Mouse (Mus musculus): ENCODE measurements around the gene Rrp12. TPM values are rescaled to one million over a fixed set of nuclear protein-coding genes. Genes with fewer than 3 reads are reported as not detected.

Gene Rrp12
- total RNA-seq, 1 experiment = 48.6 TPM

DNA sequence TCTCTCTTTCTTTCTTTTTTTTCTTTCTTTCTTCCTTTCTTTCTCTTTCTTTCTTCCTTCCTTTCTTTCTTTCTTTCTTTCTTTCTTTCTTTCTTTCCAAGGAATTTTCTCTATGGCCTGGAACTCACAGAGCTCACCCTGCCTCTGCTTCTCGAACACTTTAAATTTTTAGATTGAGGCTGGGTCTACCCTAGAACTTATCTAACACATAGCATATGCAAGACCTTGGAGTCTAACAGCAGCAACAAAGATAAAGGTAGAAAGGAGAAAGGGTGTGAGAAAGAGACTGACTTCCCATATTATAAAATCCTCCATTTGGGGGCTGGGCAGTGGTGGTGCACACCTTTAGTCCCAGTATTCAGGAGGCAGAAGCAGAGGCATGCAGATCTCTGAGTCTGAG is 73.4 kb downstream of the Rrp12 start:
- Histone ChIP-seq H3K9me3 (ENCODE audit: control insufficient read depth, insufficient read depth, low read depth, low read length) (no peaks in the 10 kb centered on the region), H3K4me1 (ENCODE audit: control insufficient read depth in 2 of 2, insufficient read depth in 2 of 2, low read length in 2 of 2, poor library complexity in 1 of 2) (peaks cover 2 to 3% of the 10 kb centered on the region in 2 experiments; a peak in 1 of 4 replicates), H3K4me3 (ENCODE audit: insufficient read depth in 1 of 2, low read depth in 1 of 2, low read length in 2 of 2, poor library complexity in 1 of 2, severe bottlenecking in 1 of 2) (no peak overlapping the region), H3K9ac (ENCODE audit: insufficient read depth, low read depth, low read length, poor library complexity, severe bottlenecking) (no peak overlapping the region), H3K36me3 (ENCODE audit: control insufficient read depth, insufficient read depth, low read length, poor library complexity, severe bottlenecking) (no peaks in the 10 kb centered on the region), H3K27ac (ENCODE audit: insufficient read depth, low read depth, low read length, poor library complexity, severe bottlenecking) (no peak overlapping the region)
- no peak for DNase-seq (ENCODE audit: low read depth, low spot score)
- in situ Hi-C loops (cut with MboI; ENCODE audit: low sequenced_read_pairs in 2 of 2, unreplicated experiment in 2 of 2) = no loop called here
- no peak for TF ChIP-seq MAFK (IDR thresholded peaks at IDR 0.05; ENCODE audit: insufficient read depth, low read depth, low read length)
- TF ChIP-seq HCFC1 (IDR thresholded peaks at IDR 0.05; ENCODE audit: borderline replicate concordance, insufficient read depth, low read length) = no peak
- no peak for TF ChIP-seq ZC3H11A (IDR thresholded peaks at IDR 0.05; ENCODE audit: borderline replicate concordance, low read depth, low read length)
- no peak for TF ChIP-seq ZNF384 (IDR thresholded peaks at IDR 0.05; ENCODE audit: low read depth, low read length)
- TF ChIP-seq CHD2 (IDR thresholded peaks at IDR 0.05; ENCODE audit: low read depth, low read length) = no peak

- no peaks in the 10 kb centered on the region for H3K9me3 ChIP-seq (ENCODE audit: control insufficient read depth, insufficient read depth, low read depth, low read length)
- DNase-seq (ENCODE audit: low read depth, low spot score) = no peak
- H3K9ac ChIP-seq (ENCODE audit: insufficient read depth, low read depth, low read length, poor library complexity, severe bottlenecking) = no peak overlapping the region
- H3K36me3 ChIP-seq (ENCODE audit: control insufficient read depth, insufficient read depth, low read length, poor library complexity, severe bottlenecking) = no peaks in the 10 kb centered on the region
- in situ Hi-C loops (cut with MboI; ENCODE audit: low sequenced_read_pairs in 2 of 2, unreplicated experiment in 2 of 2) = no loop called here
- no peak for TF ChIP-seq ZC3H11A (IDR thresholded peaks at IDR 0.05; ENCODE audit: borderline replicate concordance, low read depth, low read length)
- no peak for TF ChIP-seq CHD2 (IDR thresholded peaks at IDR 0.05; ENCODE audit: low read depth, low read length)
- TF ChIP-seq MAFK (IDR thresholded peaks at IDR 0.05; ENCODE audit: insufficient read depth, low read depth, low read length) = no peak
- no peak for TF ChIP-seq HCFC1 (IDR thresholded peaks at IDR 0.05; ENCODE audit: borderline replicate concordance, insufficient read depth, low read length)
- no peak for TF ChIP-seq ZNF384 (IDR thresholded peaks at IDR 0.05; ENCODE audit: low read depth, low read length)
- peaks cover 7 to 8% of the 10 kb centered on the region in 2 experiments; a peak in 2 of 4 replicates for H3K4me1 ChIP-seq (ENCODE audit: control insufficient read depth in 2 of 2, insufficient read depth in 2 of 2, low read length in 2 of 2, poor library complexity in 1 of 2)
- H3K4me3 ChIP-seq (ENCODE audit: insufficient read depth in 1 of 2, low read depth in 1 of 2, low read length in 2 of 2, poor library complexity in 1 of 2, severe bottlenecking in 1 of 2) = no peak overlapping the region
- no peak overlapping the region for H3K27ac ChIP-seq (ENCODE audit: insufficient read depth, low read depth, low read length, poor library complexity, severe bottlenecking)
Observed at GRCm38 (mm10) chr19:41821436-41821835, 74.5 kb downstream of the Rrp12 start.

- no peak overlapping the region for H3K9ac ChIP-seq (ENCODE audit: insufficient read depth, low read depth, low read length, poor library complexity, severe bottlenecking)
- no peak overlapping the region for H3K4me3 ChIP-seq (ENCODE audit: insufficient read depth in 1 of 2, low read depth in 1 of 2, low read length in 2 of 2, poor library complexity in 1 of 2, severe bottlenecking in 1 of 2)
- no peak for TF ChIP-seq CHD2 (IDR thresholded peaks at IDR 0.05; ENCODE audit: low read depth, low read length)
- no peak for TF ChIP-seq MAFK (IDR thresholded peaks at IDR 0.05; ENCODE audit: insufficient read depth, low read depth, low read length)
- no peak for TF ChIP-seq HCFC1 (IDR thresholded peaks at IDR 0.05; ENCODE audit: borderline replicate concordance, insufficient read depth, low read length)
- TF ChIP-seq ZC3H11A (IDR thresholded peaks at IDR 0.05; ENCODE audit: borderline replicate concordance, low read depth, low read length) = no peak
- in situ Hi-C loops (cut with MboI; ENCODE audit: low sequenced_read_pairs in 2 of 2, unreplicated experiment in 2 of 2) = no loop called here
- H3K36me3 ChIP-seq (ENCODE audit: control insufficient read depth, insufficient read depth, low read length, poor library complexity, severe bottlenecking) = no peaks in the 10 kb centered on the region
- H3K27ac ChIP-seq (ENCODE audit: insufficient read depth, low read depth, low read length, poor library complexity, severe bottlenecking) = no peak overlapping the region
- H3K9me3 ChIP-seq (ENCODE audit: control insufficient read depth, insufficient read depth, low read depth, low read length) = no peaks in the 10 kb centered on the region
- peaks cover 7 to 8% of the 10 kb centered on the region in 2 experiments; a peak in 2 of 4 replicates for H3K4me1 ChIP-seq (ENCODE audit: control insufficient read depth in 2 of 2, insufficient read depth in 2 of 2, low read length in 2 of 2, poor library complexity in 1 of 2)
- no peak for DNase-seq (ENCODE audit: low read depth, low spot score)
Observed at GRCm38 (mm10) chr19:41818749-41819148, 77.2 kb downstream of the Rrp12 start.

DNA sequence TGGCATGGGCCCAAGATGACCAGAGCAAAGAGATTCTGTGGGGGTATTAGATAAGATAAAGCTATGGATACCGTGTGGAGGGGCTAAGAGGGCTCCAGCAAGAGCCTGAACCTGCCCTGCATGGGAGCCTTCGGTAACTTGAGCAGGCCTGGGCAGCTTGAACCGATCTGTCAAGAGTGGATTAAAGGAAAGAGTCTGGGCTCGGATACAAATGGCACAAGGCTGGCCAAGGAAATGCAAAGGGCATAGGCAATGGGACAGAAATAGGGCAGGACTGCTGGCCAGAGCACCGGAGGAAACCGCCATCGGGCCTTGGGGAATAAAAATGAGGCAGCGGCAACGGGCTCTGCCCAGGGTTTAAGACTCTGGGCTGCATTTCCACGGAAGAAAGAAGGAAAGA is 78.6 kb downstream of the Rrp12 start:
- in situ Hi-C loops (cut with MboI; ENCODE audit: low sequenced_read_pairs in 2 of 2, unreplicated experiment in 2 of 2) = no loop called here
- H3K27ac ChIP-seq (ENCODE audit: insufficient read depth, low read depth, low read length, poor library complexity, severe bottlenecking) = no peak overlapping the region
- peaks cover 7 to 8% of the 10 kb centered on the region in 2 experiments; a peak in 2 of 4 replicates for H3K4me1 ChIP-seq (ENCODE audit: control insufficient read depth in 2 of 2, insufficient read depth in 2 of 2, low read length in 2 of 2, poor library complexity in 1 of 2)
- H3K9me3 ChIP-seq (ENCODE audit: control insufficient read depth, insufficient read depth, low read depth, low read length) = no peaks in the 10 kb centered on the region
- no peak overlapping the region for H3K9ac ChIP-seq (ENCODE audit: insufficient read depth, low read depth, low read length, poor library complexity, severe bottlenecking)
- no peak for DNase-seq (ENCODE audit: low read depth, low spot score)
- H3K4me3 ChIP-seq (ENCODE audit: insufficient read depth in 1 of 2, low read depth in 1 of 2, low read length in 2 of 2, poor library complexity in 1 of 2, severe bottlenecking in 1 of 2) = no peak overlapping the region
- no peak for TF ChIP-seq ZNF384 (IDR thresholded peaks at IDR 0.05; ENCODE audit: low read depth, low read length)
- no peak for TF ChIP-seq CHD2 (IDR thresholded peaks at IDR 0.05; ENCODE audit: low read depth, low read length)
- TF ChIP-seq HCFC1 (IDR thresholded peaks at IDR 0.05; ENCODE audit: borderline replicate concordance, insufficient read depth, low read length) = no peak
- no peak for TF ChIP-seq MAFK (IDR thresholded peaks at IDR 0.05; ENCODE audit: insufficient read depth, low read depth, low read length)
- TF ChIP-seq ZC3H11A (IDR thresholded peaks at IDR 0.05; ENCODE audit: borderline replicate concordance, low read depth, low read length) = no peak
- H3K36me3 ChIP-seq (ENCODE audit: control insufficient read depth, insufficient read depth, low read length, poor library complexity, severe bottlenecking) = no peaks in the 10 kb centered on the region

DNA sequence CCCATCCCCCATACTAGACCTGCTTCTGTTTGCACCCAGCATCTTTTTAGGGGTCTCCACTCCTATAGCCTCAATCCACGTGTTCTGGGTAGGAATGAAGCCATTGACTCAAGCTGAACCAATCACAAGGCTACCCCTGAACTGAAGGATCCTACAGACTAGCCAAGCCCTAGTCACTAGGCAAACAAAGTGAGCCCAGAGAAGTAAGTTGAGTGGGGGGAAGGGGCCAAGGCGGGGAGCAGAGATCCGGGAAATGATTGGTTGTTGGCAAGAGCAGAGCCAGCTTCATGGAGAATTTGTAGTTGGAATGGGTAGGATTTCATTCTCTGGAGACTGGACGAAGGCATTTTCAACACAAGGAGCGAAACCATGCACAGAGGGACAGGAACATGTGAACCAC is 79.1 kb downstream of the Rrp12 start:
- no peak overlapping the region for H3K9ac ChIP-seq (ENCODE audit: insufficient read depth, low read depth, low read length, poor library complexity, severe bottlenecking)
- no peaks in the 10 kb centered on the region for H3K9me3 ChIP-seq (ENCODE audit: control insufficient read depth, insufficient read depth, low read depth, low read length)
- H3K36me3 ChIP-seq (ENCODE audit: control insufficient read depth, insufficient read depth, low read length, poor library complexity, severe bottlenecking) = no peaks in the 10 kb centered on the region
- H3K4me3 ChIP-seq (ENCODE audit: insufficient read depth in 1 of 2, low read depth in 1 of 2, low read length in 2 of 2, poor library complexity in 1 of 2, severe bottlenecking in 1 of 2) = no peak overlapping the region
- H3K4me1 ChIP-seq (ENCODE audit: control insufficient read depth in 2 of 2, insufficient read depth in 2 of 2, low read length in 2 of 2, poor library complexity in 1 of 2) = peaks cover 7 to 8% of the 10 kb centered on the region in 2 experiments; a peak in 2 of 4 replicates
- no peak for DNase-seq (ENCODE audit: low read depth, low spot score)
- in situ Hi-C loops (cut with MboI; ENCODE audit: low sequenced_read_pairs in 2 of 2, unreplicated experiment in 2 of 2) = no loop called here
- H3K27ac ChIP-seq (ENCODE audit: insufficient read depth, low read depth, low read length, poor library complexity, severe bottlenecking) = no peak overlapping the region
- no peak for TF ChIP-seq ZNF384 (IDR thresholded peaks at IDR 0.05; ENCODE audit: low read depth, low read length)
- TF ChIP-seq MAFK (IDR thresholded peaks at IDR 0.05; ENCODE audit: insufficient read depth, low read depth, low read length) = no peak
- no peak for TF ChIP-seq CHD2 (IDR thresholded peaks at IDR 0.05; ENCODE audit: low read depth, low read length)
- TF ChIP-seq ZC3H11A (IDR thresholded peaks at IDR 0.05; ENCODE audit: borderline replicate concordance, low read depth, low read length) = no peak
- no peak for TF ChIP-seq HCFC1 (IDR thresholded peaks at IDR 0.05; ENCODE audit: borderline replicate concordance, insufficient read depth, low read length)

Data from ES-E14 (cell line).